In genomic region chr17:17600804-17601252, GRCm38 (mm10) we compare ENCODE assay signal across 9 mouse cellular contexts. TPM values are rescaled to one million over a fixed set of nuclear protein-coding genes. Genes with fewer than 3 reads are reported as not detected.
DNase-seq lines count a peak whose midpoint lies in the region; ATAC-seq and TF ChIP-seq lines count a peak whose summit lies in the region.
"Had no signal": no experiment of that assay in that cellular context is flagged by ENCODE, and none has a peak within 500 bp of the region (broad histone marks: within the 10 kb centered on the region; RNA-seq: fewer than 3 reads in every experiment).

No protein-coding gene starts in this region.

- H3K9me3 ChIP-seq in heart, embryonic 10.5 days: no peaks in the 10 kb centered on the region
- H3K9me3 ChIP-seq in forebrain, postnatal 0 days (ENCODE audit: low read length): no peaks in the 10 kb centered on the region
- H3K9me3 ChIP-seq in liver, postnatal 0 days (ENCODE audit: low read length): no peaks in the 10 kb centered on the region
- H3K9me3 ChIP-seq: G1E had no signal

- 72% methylated on average over 3 of the region's 3 CpGs for WGBS in heart, embryonic 10.5 days
- 20% methylated on average over 3 of the region's 3 CpGs for WGBS in forebrain, postnatal 0 days
- 24% methylated on average over 3 of the region's 3 CpGs for WGBS in liver, postnatal 0 days (ENCODE audit: insufficient replicate concordance)

- ATAC-seq in forebrain, postnatal 0 days: 0 out of 2 replicates have a peak, but pooled peaks have one; percentile 61
- ATAC-seq in liver, postnatal 0 days: peak; percentile 93

- TF ChIP-seq EP300 in liver, postnatal 0 days (IDR thresholded peaks at IDR 0.05; ENCODE audit: low read depth): no peak

- no peak overlapping the region for H3K4me2 ChIP-seq in forebrain, postnatal 0 days (ENCODE audit: low read depth)
- peak overlapping the region; percentile 59 for H3K4me2 ChIP-seq in liver, postnatal 0 days (ENCODE audit: low read depth, low read length)

- H3K27ac ChIP-seq in heart, embryonic 10.5 days: no peak overlapping the region
- H3K27ac ChIP-seq in forebrain, postnatal 0 days (ENCODE audit: low read depth, low read length): no peak overlapping the region
- peak overlapping the region; percentile 88 for H3K27ac ChIP-seq in liver, postnatal 0 days (ENCODE audit: low read depth)

- DNase-seq in heart, adult 18-20 months: peak; percentile 93 to 95
- no peak for DNase-seq in heart, embryonic 10.5 days (ENCODE audit: low spot score)
- peak; percentile 79 to 85 for DNase-seq in adrenal gland, adult 18-20 months (ENCODE audit: low spot score in 2 of 2)
- DNase-seq in forebrain, postnatal 0 days: peak; percentile 72
- peak; percentile 79 for DNase-seq in kidney, adult 9 months
- DNase-seq in liver, postnatal 0 days: peak; percentile 83
- peak; percentile 50 for DNase-seq in right cerebral cortex, postnatal 25 days
- DNase-seq in thymus, postnatal 10 days (ENCODE audit: low spot score in 2 of 2): no peak

- no peak overlapping the region for H3K9ac ChIP-seq in forebrain, postnatal 0 days
- H3K9ac ChIP-seq in liver, postnatal 0 days (replicated peaks): no peak overlapping the region

- H3K36me3 ChIP-seq in heart, embryonic 10.5 days: no peaks in the 10 kb centered on the region
- no peaks in the 10 kb centered on the region for H3K36me3 ChIP-seq in forebrain, postnatal 0 days (ENCODE audit: insufficient read depth)
- no peaks in the 10 kb centered on the region for H3K36me3 ChIP-seq in liver, postnatal 0 days (replicated peaks; ENCODE audit: insufficient read depth, low read length)

- H3K4me1 ChIP-seq in heart, embryonic 10.5 days: peaks cover 20% of the 10 kb centered on the region; the same call in 1 of the 2 replicates
- H3K4me1 ChIP-seq in forebrain, postnatal 0 days (ENCODE audit: insufficient read depth): no peaks in the 10 kb centered on the region
- peaks cover 35% of the 10 kb centered on the region for H3K4me1 ChIP-seq in liver, postnatal 0 days (ENCODE audit: insufficient read depth)

- no peak for TF ChIP-seq CTCF in forebrain, postnatal 0 days (IDR thresholded peaks at IDR 0.05; ENCODE audit: low read depth)
- no peak for TF ChIP-seq CTCF in liver, postnatal 0 days (IDR thresholded peaks at IDR 0.05; ENCODE audit: low read depth)

- H3K27me3 ChIP-seq in heart, embryonic 10.5 days (ENCODE audit: insufficient read depth, poor library complexity, severe bottlenecking): no peaks in the 10 kb centered on the region
- no peaks in the 10 kb centered on the region for H3K27me3 ChIP-seq in forebrain, postnatal 0 days (ENCODE audit: insufficient read depth, low read length)
- H3K27me3 ChIP-seq in liver, postnatal 0 days (ENCODE audit: insufficient read depth, low read length): no peaks in the 10 kb centered on the region

- H3K4me3 ChIP-seq in heart, embryonic 10.5 days: no peak overlapping the region
- no peak overlapping the region for H3K4me3 ChIP-seq in forebrain, postnatal 0 days (ENCODE audit: low read depth, low read length)
- no peak overlapping the region for H3K4me3 ChIP-seq in liver, postnatal 0 days (ENCODE audit: low read depth, low read length)

RNA-seq across cellular contexts. Expression of gene Lnpep, which starts 24.0 kb away (rescaled TPM):
- 100 to 1,000 TPM; 154 to 167 TPM for total RNA-seq in heart, adult 18-20 months (2021)
- 8.7 and 11.1 TPM in 2 replicates for polyA plus RNA-seq in heart, embryonic 10.5 days (2016; fragmentation: Nextera tagmentation; extraction: Ambion mirVana)
- 100 to 1,000 TPM in 1 of 2 experiments, 10 to 100 TPM in 1; 93.4 to 111 TPM for total RNA-seq in adrenal gland, adult 18-20 months (2021)
- 24.1 and 33.1 TPM in 2 replicates for total RNA-seq in forebrain, postnatal 0 days (2014; rRNA removed)
- 2.0 and 5.1 TPM in 2 replicates for polyA plus RNA-seq in forebrain, postnatal 0 days (2015; fragmentation: Nextera tagmentation; extraction: Ambion mirVana)
- polyA plus RNA-seq in liver, postnatal 0 days (2015; fragmentation: Nextera tagmentation; extraction: Ambion mirVana): 2.4 and 3.1 TPM in 2 replicates

Comparison
In these comparisons a context has a peak if more than half of its experiments do, and no peak if none do; other contexts are left out.
1. DNase-seq: peak in heart, adult 18-20 months (2 of 2), adrenal gland, adult 18-20 months (2 of 2), forebrain, postnatal 0 days (single experiment), kidney, adult 9 months (single experiment), liver, postnatal 0 days (single experiment) and right cerebral cortex, postnatal 25 days (single experiment); none in heart, embryonic 10.5 days (single experiment) and thymus, postnatal 10 days (0 of 2).